ENCODE assay signal across 24 mouse cellular contexts in genomic region chr16:39988466-39988865, GRCm38 (mm10). TPM values are rescaled to one million over a fixed set of nuclear protein-coding genes. Genes with fewer than 3 reads are reported as not detected.
A peak's percentile ranks its signal among the peaks of the same experiment; 100 is the strongest.
DNase-seq lines count a peak whose midpoint lies in the region; ATAC-seq and TF ChIP-seq lines count a peak whose summit lies in the region.
"Had no signal": no experiment of that assay in that cellular context is flagged by ENCODE, and none has a peak within 500 bp of the region (broad histone marks: within the 10 kb centered on the region; RNA-seq: fewer than 3 reads in every experiment).

No protein-coding gene starts in this region.

- no peak overlapping the region for H3K4me3 ChIP-seq in kidney, embryonic 16.5 days (ENCODE audit: low read length)
- H3K4me3 ChIP-seq in liver, adult 2 months (ENCODE audit: insufficient read depth, low read depth, low read length): no peak overlapping the region
- H3K4me3 ChIP-seq in liver, embryonic 12.5 days: no peak overlapping the region
- H3K4me3 ChIP-seq: heart, embryonic 12.5 days; hindbrain, embryonic 10.5 days; limb, embryonic 12.5 days; liver, embryonic 13.5 days; midbrain, embryonic 13.5 days; neural tube, embryonic 13.5 days had no signal

- ATAC-seq in kidney, embryonic 16.5 days (ENCODE audit: low FRiP score, low TSS enrichment): no peak
- no peak for ATAC-seq in liver, embryonic 12.5 days
- ATAC-seq: inflammation-experienced regulatory T-cells, adult 6 months; midbrain, embryonic 13.5 days; Patski had no signal

- H3K27ac ChIP-seq in kidney, embryonic 16.5 days (ENCODE audit: low read length): no peak overlapping the region
- no peak overlapping the region for H3K27ac ChIP-seq in liver, adult 2 months (replicated peaks; ENCODE audit: insufficient read depth, low read depth, low read length)
- H3K27ac ChIP-seq in liver, embryonic 12.5 days: no peak overlapping the region
- H3K27ac ChIP-seq: hindbrain, embryonic 10.5 days; limb, embryonic 12.5 days; liver, embryonic 13.5 days; midbrain, embryonic 13.5 days; neural tube, embryonic 13.5 days had no signal

- H3K9ac ChIP-seq in kidney, embryonic 16.5 days (replicated peaks; ENCODE audit: low read length): no peak overlapping the region
- no peak overlapping the region for H3K9ac ChIP-seq in liver, adult 2 months (ENCODE audit: low read depth, low read length)
- no peak overlapping the region for H3K9ac ChIP-seq in liver, embryonic 12.5 days
- H3K9ac ChIP-seq: heart, embryonic 12.5 days; limb, embryonic 12.5 days; liver, embryonic 13.5 days; midbrain, embryonic 13.5 days; neural tube, embryonic 13.5 days had no signal

- no peak for TF ChIP-seq CTCF in liver, adult 2 months (IDR thresholded peaks at IDR 0.05; ENCODE audit: low read depth, low read length)

- WGBS in kidney, embryonic 16.5 days: 55% methylated on average over 2 of the region's 2 CpGs
- 19% methylated on average over 2 of the region's 2 CpGs for WGBS in liver, adult 2 months
- 25% methylated on average over 2 of the region's 2 CpGs for WGBS in liver, embryonic 12.5 days (ENCODE audit: insufficient replicate concordance)

- no peak overlapping the region for H3K4me2 ChIP-seq in kidney, embryonic 16.5 days (replicated peaks; ENCODE audit: low read depth, low read length)
- H3K4me2 ChIP-seq in liver, embryonic 12.5 days: no peak overlapping the region
- H3K4me2 ChIP-seq: heart, embryonic 12.5 days; limb, embryonic 12.5 days; liver, embryonic 13.5 days; midbrain, embryonic 13.5 days; neural tube, embryonic 13.5 days had no signal

- peak; percentile 30 for DNase-seq in cerebellum, adult 9-11 months
- DNase-seq in cerebellum, adult 9-10 months: no peak
- DNase-seq in kidney, adult 11 months: peak; percentile 1
- DNase-seq in liver, adult 2 months (ENCODE audit: extremely low read depth, low read depth, low spot score): peak; percentile 71
- DNase-seq in right cerebral cortex, postnatal 36 days (ENCODE audit: low spot score in 2 of 2): peak; percentile 11 to 13
- no peak for DNase-seq in right cerebral cortex, postnatal 25 days
- DNase-seq: adrenal gland, adult 8-10 months; gastrocnemius, postnatal 25 days; heart, postnatal 10 days; kidney, postnatal 4 days; liver, embryonic 13.5 days; lung, adult 2 months; lung, postnatal 14 days had no signal

- H3K9me3 ChIP-seq in kidney, embryonic 16.5 days (ENCODE audit: low read length): no peaks in the 10 kb centered on the region
- H3K9me3 ChIP-seq in liver, embryonic 12.5 days (replicated peaks): no peaks in the 10 kb centered on the region
- H3K9me3 ChIP-seq: heart, embryonic 12.5 days; hindbrain, embryonic 10.5 days; limb, embryonic 12.5 days; liver, embryonic 13.5 days; midbrain, embryonic 13.5 days; neural tube, embryonic 13.5 days had no signal

- H3K79me2 ChIP-seq in liver, adult 2 months (ENCODE audit: control insufficient read depth, insufficient read depth, low read length): no peaks in the 10 kb centered on the region

- 0 out of 2 replicates have a peak, but pooled peaks cover 4% of the 10 kb centered on the region for H3K27me3 ChIP-seq in kidney, embryonic 16.5 days (ENCODE audit: insufficient read depth, low read length)
- peaks cover 7% of the 10 kb centered on the region; the same call in 1 of the 2 replicates for H3K27me3 ChIP-seq in liver, adult 2 months (ENCODE audit: control insufficient read depth, insufficient read depth, low read length)
- peaks cover 14% of the 10 kb centered on the region; the same call in 1 of the 2 replicates for H3K27me3 ChIP-seq in liver, embryonic 12.5 days (replicated peaks)
- H3K27me3 ChIP-seq: heart, embryonic 12.5 days; midbrain, embryonic 13.5 days; neural tube, embryonic 13.5 days had no signal

- H3K4me1 ChIP-seq in kidney, embryonic 16.5 days (ENCODE audit: insufficient read depth, low read length): no peaks in the 10 kb centered on the region
- no peaks in the 10 kb centered on the region for H3K4me1 ChIP-seq in liver, adult 2 months (ENCODE audit: control insufficient read depth, insufficient read depth, low read length)
- H3K4me1 ChIP-seq in liver, embryonic 12.5 days: no peaks in the 10 kb centered on the region
- H3K4me1 ChIP-seq: heart, embryonic 12.5 days; limb, embryonic 12.5 days; liver, embryonic 13.5 days had no signal

- no peaks in the 10 kb centered on the region for H3K36me3 ChIP-seq in kidney, embryonic 16.5 days (ENCODE audit: insufficient read depth, low read length)
- no peaks in the 10 kb centered on the region for H3K36me3 ChIP-seq in liver, adult 2 months (ENCODE audit: control insufficient read depth, insufficient read depth, low read length)
- H3K36me3 ChIP-seq in liver, embryonic 12.5 days: no peaks in the 10 kb centered on the region
- H3K36me3 ChIP-seq: heart, embryonic 12.5 days; hindbrain, embryonic 10.5 days; limb, embryonic 12.5 days; liver, embryonic 13.5 days; midbrain, embryonic 13.5 days; neural tube, embryonic 13.5 days had no signal

- TF ChIP-seq POLR2A in liver, adult 2 months (IDR thresholded peaks at IDR 0.05; ENCODE audit: extremely low read depth, insufficient read depth, low read length): no peak

RNA-seq across cellular contexts. Expression of gene Lsamp, which starts 4.3 kb away (rescaled TPM):
- polyA plus RNA-seq in kidney, embryonic 16.5 days (2015; fragmentation: Nextera tagmentation; extraction: Ambion mirVana): 3.4 and 4.8 TPM in 2 replicates
- total RNA-seq in liver, adult 2 months (2014; rRNA removed): 0.37 and 1.1 TPM in 2 replicates
- 0.07 and 0.15 TPM in 2 replicates for polyA plus RNA-seq in liver, adult 2 months (2012; rRNA removed)
- polyA plus RNA-seq in liver, embryonic 12.5 days (2016; fragmentation: Nextera tagmentation; extraction: Ambion mirVana): 0.10 and 0.25 TPM in 2 replicates
- total RNA-seq: ES-E14; megakaryocyte progenitor cell, adult 5-6 weeks had no signal
- polyA plus RNA-seq: Patski had no signal

Comparison
In these comparisons a context has a peak if more than half of its experiments do, and no peak if none do; other contexts are left out.
1. DNase-seq: peak in cerebellum, adult 9-11 months (single experiment), kidney, adult 11 months (single experiment), liver, adult 2 months (single experiment) and right cerebral cortex, postnatal 36 days (2 of 2); none in cerebellum, adult 9-10 months (single experiment) and right cerebral cortex, postnatal 25 days (single experiment).